ENCODE assay signal across 9 mouse cellular contexts in genomic region chr4:41654217-41654616, GRCm38 (mm10). TPM values are rescaled to one million over a fixed set of nuclear protein-coding genes. Genes with fewer than 3 reads are reported as not detected.
DNase-seq lines count a peak whose midpoint lies in the region; ATAC-seq and TF ChIP-seq lines count a peak whose summit lies in the region.
"Had no signal": no experiment of that assay in that cellular context is flagged by ENCODE, and none has a peak within 500 bp of the region (broad histone marks: within the 10 kb centered on the region; RNA-seq: fewer than 3 reads in every experiment).

No protein-coding gene starts in this region.

- peaks cover 35% of the 10 kb centered on the region for H3K36me3 ChIP-seq in forebrain, embryonic 10.5 days (replicated peaks)
- H3K36me3 ChIP-seq in hindbrain, postnatal 0 days (ENCODE audit: insufficient read depth, low read length) = peaks cover 13% of the 10 kb centered on the region; the same call in 1 of the 2 replicates
- H3K36me3 ChIP-seq in liver, embryonic 11.5 days (ENCODE audit: control insufficient read depth, insufficient read depth, low read length) = no peaks in the 10 kb centered on the region
- peaks cover 23% of the 10 kb centered on the region for H3K36me3 ChIP-seq in neural tube, embryonic 12.5 days
- H3K36me3 ChIP-seq: heart, embryonic 15.5 days had no signal

- H3K9ac ChIP-seq in hindbrain, postnatal 0 days (replicated peaks; ENCODE audit: low read length) = no peak overlapping the region
- H3K9ac ChIP-seq in liver, embryonic 11.5 days (ENCODE audit: low read depth, low read length) = no peak overlapping the region
- H3K9ac ChIP-seq in neural tube, embryonic 12.5 days = no peak overlapping the region
- H3K9ac ChIP-seq: heart, embryonic 15.5 days had no signal

- H3K4me3 ChIP-seq in layer of hippocampus, adult 2 months = no peak overlapping the region
- H3K4me3 ChIP-seq in bone marrow macrophage, adult 2 months (ENCODE audit: insufficient read depth, low read length) = no peak overlapping the region
- H3K4me3 ChIP-seq in forebrain, embryonic 10.5 days = no peak overlapping the region
- H3K4me3 ChIP-seq in hindbrain, postnatal 0 days (ENCODE audit: low read length) = no peak overlapping the region
- no peak overlapping the region for H3K4me3 ChIP-seq in liver, embryonic 11.5 days (ENCODE audit: low read depth, low read length)
- no peak overlapping the region for H3K4me3 ChIP-seq in neural tube, embryonic 12.5 days
- H3K4me3 ChIP-seq: heart, embryonic 15.5 days had no signal

- 0 out of 2 replicates have a peak overlapping the region, but pooled peaks have one; percentile 49 for H3K27ac ChIP-seq in layer of hippocampus, adult 2 months
- H3K27ac ChIP-seq in bone marrow macrophage, adult 2 months (ENCODE audit: insufficient read depth, low read depth, low read length) = no peak overlapping the region
- H3K27ac ChIP-seq in forebrain, embryonic 10.5 days = peak overlapping the region; percentile 58
- H3K27ac ChIP-seq in hindbrain, postnatal 0 days = no peak overlapping the region
- H3K27ac ChIP-seq in liver, embryonic 11.5 days (ENCODE audit: low read depth, low read length) = no peak overlapping the region
- no peak overlapping the region for H3K27ac ChIP-seq in neural tube, embryonic 12.5 days
- H3K27ac ChIP-seq: heart, embryonic 15.5 days had no signal

- H3K27me3 ChIP-seq in forebrain, embryonic 10.5 days (ENCODE audit: poor library complexity, severe bottlenecking) = peaks cover 25% of the 10 kb centered on the region
- H3K27me3 ChIP-seq in hindbrain, postnatal 0 days (ENCODE audit: insufficient read depth, low read length) = no peaks in the 10 kb centered on the region
- H3K27me3 ChIP-seq in liver, embryonic 11.5 days (replicated peaks; ENCODE audit: control insufficient read depth, insufficient read depth, low read length) = peaks cover 8% of the 10 kb centered on the region
- no peaks in the 10 kb centered on the region for H3K27me3 ChIP-seq in neural tube, embryonic 12.5 days (replicated peaks)

- TF ChIP-seq POLR2A in bone marrow macrophage, adult 2 months (IDR thresholded peaks at IDR 0.05; ENCODE audit: borderline replicate concordance, low read depth, low read length) = no peak

- peak; percentile 74 for TF ChIP-seq CTCF in layer of hippocampus, adult 2 months (conservative IDR thresholded peaks at IDR 0.05)
- TF ChIP-seq CTCF in bone marrow macrophage, adult 2 months (IDR thresholded peaks at IDR 0.05; ENCODE audit: low read depth, low read length) = peak; percentile 51; the same call in 1 of the 2 replicates
- peak; percentile 76 for TF ChIP-seq CTCF in hindbrain, postnatal 0 days (IDR thresholded peaks at IDR 0.05; ENCODE audit: low read depth)

- peak; percentile 46 for ATAC-seq in hindbrain, postnatal 0 days
- no peak for ATAC-seq in liver, embryonic 11.5 days (replicated peaks; ENCODE audit: low FRiP score)
- ATAC-seq in neural tube, embryonic 12.5 days (ENCODE audit: low FRiP score, low read depth) = peak; percentile 42; the same call in 1 of the 2 replicates

- H3K4me2 ChIP-seq in hindbrain, postnatal 0 days (ENCODE audit: low read depth, low read length) = no peak overlapping the region
- no peak overlapping the region for H3K4me2 ChIP-seq in liver, embryonic 11.5 days
- H3K4me2 ChIP-seq in neural tube, embryonic 12.5 days (replicated peaks) = no peak overlapping the region
- H3K4me2 ChIP-seq: heart, embryonic 15.5 days had no signal

- no peaks in the 10 kb centered on the region for H3K9me3 ChIP-seq in forebrain, embryonic 10.5 days
- no peaks in the 10 kb centered on the region for H3K9me3 ChIP-seq in hindbrain, postnatal 0 days (ENCODE audit: low read length)
- H3K9me3 ChIP-seq in liver, embryonic 11.5 days (ENCODE audit: control insufficient read depth, low read length) = no peaks in the 10 kb centered on the region
- H3K9me3 ChIP-seq in neural tube, embryonic 12.5 days = no peaks in the 10 kb centered on the region
- H3K9me3 ChIP-seq: heart, embryonic 15.5 days had no signal

- H3K4me1 ChIP-seq in bone marrow macrophage, adult 2 months (ENCODE audit: control insufficient read depth, insufficient read depth, low read length) = no peaks in the 10 kb centered on the region
- peaks cover 57% of the 10 kb centered on the region for H3K4me1 ChIP-seq in forebrain, embryonic 10.5 days
- no peaks in the 10 kb centered on the region for H3K4me1 ChIP-seq in hindbrain, postnatal 0 days (ENCODE audit: insufficient read depth, low read length)
- H3K4me1 ChIP-seq in liver, embryonic 11.5 days (replicated peaks; ENCODE audit: control insufficient read depth, insufficient read depth, low read length) = no peaks in the 10 kb centered on the region
- H3K4me1 ChIP-seq in neural tube, embryonic 12.5 days = peaks cover 20% of the 10 kb centered on the region

- DNase-seq in layer of hippocampus, adult 2 months (ENCODE audit: low spot score in 2 of 2) = peak; percentile 38 to 56
- DNase-seq in layer of hippocampus, adult 9-10 months (ENCODE audit: low spot score) = no peak
- DNase-seq in forebrain, embryonic 10.5 days (ENCODE audit: extremely low spot score, low spot score) = peak; percentile 71
- peak; percentile 71 for DNase-seq in hindbrain, postnatal 0 days (ENCODE audit: low spot score)
- peak; percentile 64 for DNase-seq in liver, embryonic 11.5 days (ENCODE audit: low spot score)
- DNase-seq in spleen, adult 12 weeks (ENCODE audit: low spot score) = no peak

- WGBS in forebrain, embryonic 10.5 days = 12% methylated on average over 7 of the region's 7 CpGs
- 13% methylated on average over 7 of the region's 7 CpGs for WGBS in hindbrain, postnatal 0 days
- WGBS in liver, embryonic 11.5 days = 17% methylated on average over 7 of the region's 7 CpGs
- WGBS in neural tube, embryonic 12.5 days = 10% methylated on average over 7 of the region's 7 CpGs

RNA-seq across cellular contexts. Expression of gene Enho, which starts 14.1 kb away (rescaled TPM):
- 10 to 100 TPM; 59.7 to 62.0 TPM for total RNA-seq in layer of hippocampus, adult 2 months (2021)
- polyA plus RNA-seq in bone marrow macrophage, adult 2 months (2012; ENCODE audit: insufficient read depth, insufficient read length, missing spikeins) = 1.0 and 1.5 TPM in 2 replicates
- 19.7 and 21.3 TPM in 2 replicates for polyA plus RNA-seq in forebrain, embryonic 10.5 days (2016; fragmentation: Nextera tagmentation; extraction: Ambion mirVana)
- 179 and 205 TPM in 2 replicates for total RNA-seq in hindbrain, postnatal 0 days (2014; rRNA removed)
- 139 and 141 TPM in 2 replicates for polyA plus RNA-seq in hindbrain, postnatal 0 days (2015; fragmentation: Nextera tagmentation; extraction: Ambion mirVana)
- polyA plus RNA-seq in liver, embryonic 11.5 days (2014; fragmentation: Nextera tagmentation; extraction: Ambion mirVana) = 3.7 and 3.8 TPM in 2 replicates
- 73.6 and 74.1 TPM in 2 replicates for polyA plus RNA-seq in neural tube, embryonic 12.5 days (2016; fragmentation: Nextera tagmentation; extraction: Ambion mirVana)

RNA-seq across cellular contexts. Expression of gene Cntfr, which starts 42.7 kb away (rescaled TPM):
- total RNA-seq in layer of hippocampus, adult 2 months (2021) = 10 to 100 TPM; 96.5 to 98.8 TPM
- polyA plus RNA-seq in bone marrow macrophage, adult 2 months (2012; ENCODE audit: insufficient read depth, insufficient read length, missing spikeins) = not detected in 2 replicates
- 19.4 and 21.9 TPM in 2 replicates for polyA plus RNA-seq in forebrain, embryonic 10.5 days (2016; fragmentation: Nextera tagmentation; extraction: Ambion mirVana)
- 59.3 and 61.9 TPM in 2 replicates for total RNA-seq in hindbrain, postnatal 0 days (2014; rRNA removed)
- polyA plus RNA-seq in hindbrain, postnatal 0 days (2015; fragmentation: Nextera tagmentation; extraction: Ambion mirVana) = 18.5 and 22.1 TPM in 2 replicates
- 5.2 and 6.0 TPM in 2 replicates for polyA plus RNA-seq in liver, embryonic 11.5 days (2014; fragmentation: Nextera tagmentation; extraction: Ambion mirVana)
- polyA plus RNA-seq in neural tube, embryonic 12.5 days (2016; fragmentation: Nextera tagmentation; extraction: Ambion mirVana) = 32.8 and 36.4 TPM in 2 replicates

RNA-seq across cellular contexts. Expression of gene Il11ra1, which starts 45.6 kb away (rescaled TPM):
- 10 to 100 TPM; 39.1 to 43.3 TPM for total RNA-seq in layer of hippocampus, adult 2 months (2021)
- 36.8 and 43.2 TPM in 2 replicates for polyA plus RNA-seq in bone marrow macrophage, adult 2 months (2012; ENCODE audit: insufficient read depth, insufficient read length, missing spikeins)
- 82.0 and 90.0 TPM in 2 replicates for polyA plus RNA-seq in forebrain, embryonic 10.5 days (2016; fragmentation: Nextera tagmentation; extraction: Ambion mirVana)
- 24.4 and 41.9 TPM in 2 replicates for total RNA-seq in hindbrain, postnatal 0 days (2014; rRNA removed)
- 47.4 and 49.8 TPM in 2 replicates for polyA plus RNA-seq in hindbrain, postnatal 0 days (2015; fragmentation: Nextera tagmentation; extraction: Ambion mirVana)
- 66.8 and 72.9 TPM in 2 replicates for polyA plus RNA-seq in liver, embryonic 11.5 days (2014; fragmentation: Nextera tagmentation; extraction: Ambion mirVana)
- 73.3 and 79.5 TPM in 2 replicates for polyA plus RNA-seq in neural tube, embryonic 12.5 days (2016; fragmentation: Nextera tagmentation; extraction: Ambion mirVana)

RNA-seq across cellular contexts. Expression of gene Rpp25l, which starts 59.1 kb away (rescaled TPM):
- total RNA-seq in layer of hippocampus, adult 2 months (2021) = 10 to 100 TPM; 29.4 to 31.0 TPM
- 19.1 and 20.0 TPM in 2 replicates for polyA plus RNA-seq in bone marrow macrophage, adult 2 months (2012; ENCODE audit: insufficient read depth, insufficient read length, missing spikeins)
- 97.3 and 98.1 TPM in 2 replicates for polyA plus RNA-seq in forebrain, embryonic 10.5 days (2016; fragmentation: Nextera tagmentation; extraction: Ambion mirVana)
- total RNA-seq in hindbrain, postnatal 0 days (2014; rRNA removed) = 35.0 and 42.2 TPM in 2 replicates
- polyA plus RNA-seq in hindbrain, postnatal 0 days (2015; fragmentation: Nextera tagmentation; extraction: Ambion mirVana) = 47.3 and 48.3 TPM in 2 replicates
- 67.8 and 71.2 TPM in 2 replicates for polyA plus RNA-seq in liver, embryonic 11.5 days (2014; fragmentation: Nextera tagmentation; extraction: Ambion mirVana)
- 65.9 and 66.9 TPM in 2 replicates for polyA plus RNA-seq in neural tube, embryonic 12.5 days (2016; fragmentation: Nextera tagmentation; extraction: Ambion mirVana)

Comparison
In these comparisons a context has a peak if more than half of its experiments do, and no peak if none do; other contexts are left out.
1. DNase-seq: peak in layer of hippocampus, adult 2 months (2 of 2), forebrain, embryonic 10.5 days (single experiment), hindbrain, postnatal 0 days (single experiment) and liver, embryonic 11.5 days (single experiment); none in layer of hippocampus, adult 9-10 months (single experiment) and spleen, adult 12 weeks (single experiment).
2. H3K27ac ChIP-seq: peak in layer of hippocampus, adult 2 months (single experiment) and forebrain, embryonic 10.5 days (single experiment); none in bone marrow macrophage, adult 2 months (single experiment), hindbrain, postnatal 0 days (single experiment), liver, embryonic 11.5 days (single experiment) and neural tube, embryonic 12.5 days (single experiment).
3. Peak in every context shown above with its lines, with median percentiles within 50 percentile points of each other: CTCF ChIP-seq.